Mouse (Mus musculus): ENCODE data around the gene Plagl1.

- TF ChIP-seq CTCF (IDR thresholded peaks at IDR 0.05 in 2 of 3, conservative IDR thresholded peaks at IDR 0.05 in 1 of 3; ENCODE audit: control insufficient read depth in 1 of 3, insufficient read depth in 1 of 3, low read depth in 2 of 3, low read length in 3 of 3, poor library complexity in 1 of 3, severe bottlenecking in 1 of 3) (no peak), TBP (IDR thresholded peaks at IDR 0.05; ENCODE audit: low read depth, low read length) (no peak), POLR2A (IDR thresholded peaks at IDR 0.05; ENCODE audit: control insufficient read depth in 1 of 2, insufficient read depth in 1 of 2, low read depth in 1 of 2, low read length in 2 of 2, poor library complexity in 1 of 2) (no peak), EP300 (IDR thresholded peaks at IDR 0.05; ENCODE audit: low read depth in 1 of 2, low read length in 2 of 2) (no peak), CHD2 (IDR thresholded peaks at IDR 0.05; ENCODE audit: low read length) (no peak), SIN3A (IDR thresholded peaks at IDR 0.05; ENCODE audit: low read length) (no peak), USF2 (IDR thresholded peaks at IDR 0.05; ENCODE audit: borderline replicate concordance in 1 of 2, insufficient read depth in 1 of 2, low read depth in 1 of 2, low read length in 2 of 2) (no peak), MXI1 (IDR thresholded peaks at IDR 0.05; ENCODE audit: low read depth, low read length) (no peak), SMC3 (IDR thresholded peaks at IDR 0.05; ENCODE audit: low read depth, low read length) (no peak)
These were observed 46.8 kb downstream of the Plagl1 start for GRCm38 (mm10) chr10:13106909-13107624.
